Mouse (Mus musculus) ZHBTc4 (cell line): ENCODE data around the gene Vwa2.

Experiments
- DNase-seq: peaks from one replicate; pipeline ENCODE4 v3.0.0-alpha.2; 2011; ENCODE audit warnings: low read depth, low spot score

Vwa2 gene

GRCm38 (mm10) chr19:56947971-56948610 lies 74.0 kb downstream of the Vwa2 start:
- no peak for DNase-seq

- DNase-seq, result no peak
These were observed 75.8 kb downstream of the Vwa2 start for GRCm38 (mm10) chr19:56949868-56950267.

GRCm38 (mm10) chr19:56950818-56951217 lies 76.8 kb downstream of the Vwa2 start:
- DNase-seq, result no peak

GRCm38 (mm10) chr19:56953856-56954255 lies 79.8 kb downstream of the Vwa2 start:
- no peak for DNase-seq

GRCm38 (mm10) chr19:56954857-56955256 lies 80.8 kb downstream of the Vwa2 start:
- DNase-seq, result no peak

- no peak for DNase-seq
These were observed 81.8 kb downstream of the Vwa2 start for GRCm38 (mm10) chr19:56955568-56956513.

- DNase-seq, result no peak
These were observed 84.0 kb downstream of the Vwa2 start for GRCm38 (mm10) chr19:56958011-56958410.

GRCm38 (mm10) chr19:56958582-56959021 lies 84.6 kb downstream of the Vwa2 start:
- DNase-seq, result no peak

GRCm38 (mm10) chr19:56959057-56959456 lies 85.0 kb downstream of the Vwa2 start:
- DNase-seq, result no peak

- DNase-seq, result peak; percentile 62
These were observed 85.6 kb downstream of the Vwa2 start for GRCm38 (mm10) chr19:56959601-56960000.
